Mouse (Mus musculus) limb, embryonic 11.5 days (tissue): Measurements from ENCODE around the gene Gm28729. TPM values are rescaled to one million over a fixed set of nuclear protein-coding genes. Genes with fewer than 3 reads are reported as not detected.

ENCODE experiments used
- ATAC-seq: fragments of 200-750 bp; cut with Nextera tagmentation; 2 replicates; pipeline ENCODE4 v1.8.0; 2017; ENCODE audit warnings: low read depth; ENCODE audit not compliant: insufficient number of reproducible peaks, low FRiP score, low TSS enrichment
- DNase-seq: peaks from one replicate; pipeline ENCODE4 v3.0.0-alpha.2; 2015; ENCODE audit warnings: low spot score
- H3K27ac ChIP-seq: fragments of 300-500 bp; sonication (generic); replicated peaks from 2 replicates; pipeline ENCODE4 v1.5.1; 2014; ENCODE audit warnings: low read depth, mild to moderate bottlenecking, low read length
- H3K27me3 ChIP-seq: fragments of 300-500 bp; sonication (generic); 2 replicates; pipeline ENCODE4 v1.6.1; 2014; ENCODE audit warnings: mild to moderate bottlenecking, low read length, mixed read lengths; ENCODE audit not compliant: control insufficient read depth, insufficient read depth
- H3K36me3 ChIP-seq: fragments of 300-500 bp; sonication (generic); 2 replicates; pipeline ENCODE4 v1.6.1; 2014; ENCODE audit warnings: mild to moderate bottlenecking, low read length, moderate library complexity, mixed read lengths; ENCODE audit not compliant: control insufficient read depth, insufficient read depth
- H3K4me1 ChIP-seq: fragments of 300-500 bp; sonication (generic); 2 replicates; pipeline ENCODE4 v1.6.1; 2014; ENCODE audit warnings: low read length, mixed read lengths; ENCODE audit not compliant: control insufficient read depth, insufficient read depth
- H3K4me2 ChIP-seq: fragments of 300-500 bp; sonication (generic); 2 replicates; pipeline ENCODE4 v1.6.1; 2014; ENCODE audit warnings: low read depth, mild to moderate bottlenecking, moderate library complexity; ENCODE audit not compliant: severe bottlenecking
- H3K4me3 ChIP-seq: fragments of 300-500 bp; sonication (generic); 2 replicates; pipeline ENCODE4 v1.5.1; 2014; ENCODE audit warnings: low read depth, low read length
- H3K9ac ChIP-seq: fragments of 300-500 bp; sonication (generic); 2 replicates; pipeline ENCODE4 v1.6.1; 2014; ENCODE audit warnings: mild to moderate bottlenecking, low read length
- H3K9me3 ChIP-seq: fragments of 300-500 bp; sonication (generic); 2 replicates; pipeline ENCODE4 v1.6.1; 2016; ENCODE audit warnings: low read length; ENCODE audit not compliant: control insufficient read depth
- WGBS: fragments of 180-500 bp; shearing (Covaris S2); extraction: QIAGEN DNeasy Blood & Tissue Kit; methylation state at CpG from one replicate; pipeline ENCODE4 v1.1.7; 2014; 5-methylcytosine and 5-hydroxymethylcytosine counted together
- polyA plus RNA-seq: library from polyadenylated mRNA; unstranded; fragments of >200 nt; fragmentation: Nextera tagmentation; extraction: Ambion mirVana; gene quantifications from 2 replicates; pipeline ENCODE4 v1.2.1, GENCODE M21; 2014

The Gm28729 gene
- polyA plus RNA-seq, 1 experiment from 2014 or later = not detected

DNA sequence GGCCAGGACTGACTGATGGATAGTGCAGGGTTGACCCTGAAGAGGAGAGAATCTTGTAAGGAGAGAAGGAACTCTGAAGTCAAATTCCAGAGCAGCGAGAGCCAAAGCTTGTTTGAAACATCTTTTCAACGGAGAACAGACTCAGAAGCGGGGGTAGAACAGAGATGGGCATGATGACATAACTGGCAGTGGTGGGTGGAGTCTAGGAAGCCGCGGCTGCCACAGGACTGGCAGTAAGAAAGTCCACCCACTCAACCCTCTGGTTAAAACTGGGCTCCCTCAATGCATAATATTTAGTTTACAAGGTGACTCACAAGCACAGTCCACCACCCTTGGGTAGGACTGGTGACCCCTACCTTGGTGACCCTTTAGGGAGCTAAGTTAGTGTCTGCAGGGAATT, 9.3 kb downstream of the Gm28729 start:
- 0 out of 2 replicates have a peak, but pooled peaks cover 2% of the 10 kb centered on the region for H3K4me1 ChIP-seq
- DNase-seq = no peak
- WGBS = 89% methylated on average over 5 of the region's 5 CpGs
- no peak overlapping the region for H3K9ac ChIP-seq
- H3K27ac ChIP-seq = no peak overlapping the region
- ATAC-seq = no peak
- H3K27me3 ChIP-seq = no peaks in the 10 kb centered on the region
- H3K4me2 ChIP-seq = no peak overlapping the region
- H3K9me3 ChIP-seq = no peaks in the 10 kb centered on the region
- H3K4me3 ChIP-seq = no peak overlapping the region
- H3K36me3 ChIP-seq = no peaks in the 10 kb centered on the region

- ATAC-seq (no peak), DNase-seq (no peak)
- Histone ChIP-seq H3K9me3 (no peaks in the 10 kb centered on the region), H3K36me3 (no peaks in the 10 kb centered on the region), H3K4me1 (0 out of 2 replicates have a peak, but pooled peaks cover 2% of the 10 kb centered on the region), H3K27me3 (no peaks in the 10 kb centered on the region), H3K4me2 (no peak overlapping the region), H3K9ac (no peak overlapping the region), H3K27ac (no peak overlapping the region), H3K4me3 (no peak overlapping the region)
- WGBS = 86% methylated on average over 5 of the region's 5 CpGs
Observed at GRCm38 (mm10) chr9:96514278-96514677, 10.8 kb downstream of the Gm28729 start.

GRCm38 (mm10) chr9:96506011-96506498, 19.0 kb downstream of the Gm28729 start:
- Histone ChIP-seq H3K27ac (0 out of 2 replicates have a peak overlapping the region, but pooled peaks have one; percentile 43), H3K4me1 (peaks cover 14% of the 10 kb centered on the region), H3K9ac (peak overlapping the region; percentile 30; the same call in 1 of the 2 replicates), H3K27me3 (no peaks in the 10 kb centered on the region), H3K9me3 (no peaks in the 10 kb centered on the region), H3K4me2 (peak overlapping the region; percentile 12; the same call in 1 of the 2 replicates), H3K4me3 (no peak overlapping the region), H3K36me3 (no peaks in the 10 kb centered on the region)
- WGBS = 29% methylated on average over 10 of the region's 10 CpGs
- peak; percentile 69 for DNase-seq
- ATAC-seq = peak; percentile 74; the same call in 1 of the 2 replicates

GRCm38 (mm10) chr9:96505156-96505555, 19.9 kb downstream of the Gm28729 start:
- ATAC-seq (no peak), DNase-seq (no peak)
- 91% methylated on average over 4 of the region's 4 CpGs for WGBS
- peaks cover 14% of the 10 kb centered on the region for H3K4me1 ChIP-seq
- H3K9me3 ChIP-seq = no peaks in the 10 kb centered on the region
- no peaks in the 10 kb centered on the region for H3K27me3 ChIP-seq
- no peaks in the 10 kb centered on the region for H3K36me3 ChIP-seq
- no peak overlapping the region for H3K4me3 ChIP-seq
- H3K9ac ChIP-seq = no peak overlapping the region
- no peak overlapping the region for H3K27ac ChIP-seq
- no peak overlapping the region for H3K4me2 ChIP-seq

DNA sequence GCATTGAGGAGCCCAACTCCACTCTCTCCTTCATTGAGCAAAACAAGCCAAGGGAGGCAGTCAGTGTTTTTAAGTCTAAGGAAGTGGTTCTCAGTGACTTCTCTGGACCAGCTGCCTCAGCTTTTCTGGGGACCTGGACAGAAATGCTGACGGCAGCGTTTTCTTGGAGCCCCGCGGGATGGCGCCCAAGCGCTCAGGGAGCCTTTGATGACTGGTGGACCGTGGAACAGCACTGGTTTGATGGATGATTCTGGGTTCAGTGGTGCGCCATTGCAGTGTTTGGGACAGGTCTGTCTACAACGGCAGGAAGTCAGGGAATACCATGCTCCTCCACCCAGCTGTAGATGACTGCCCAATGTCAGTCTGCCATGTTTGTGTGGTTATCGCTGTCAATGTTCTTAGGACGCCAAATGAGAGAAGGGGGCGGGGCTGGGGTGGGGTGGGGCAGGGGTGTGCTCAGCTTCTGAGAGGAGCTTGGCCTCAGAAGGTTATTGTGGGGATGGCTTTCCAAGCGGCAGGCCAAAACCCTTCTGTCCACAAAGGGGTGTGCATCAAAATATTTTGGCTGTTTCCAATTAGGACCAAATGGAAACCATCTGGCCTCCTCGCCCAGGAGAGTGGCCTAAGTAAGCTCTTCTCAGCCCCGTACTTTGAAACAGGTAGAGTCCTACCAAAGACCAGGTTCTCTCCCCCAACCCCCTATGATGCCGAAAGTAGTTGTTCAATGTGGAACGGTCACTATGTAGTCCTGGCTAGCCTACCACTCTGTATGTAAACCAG, 20.8 kb downstream of the Gm28729 start:
- ATAC-seq = no peak
- no peaks in the 10 kb centered on the region for H3K9me3 ChIP-seq
- H3K4me1 ChIP-seq = peaks cover 14% of the 10 kb centered on the region
- H3K4me2 ChIP-seq = no peak overlapping the region
- no peak overlapping the region for H3K4me3 ChIP-seq
- H3K36me3 ChIP-seq = no peaks in the 10 kb centered on the region
- DNase-seq = peak; percentile 63
- WGBS = 49% methylated on average over 17 of the region's 17 CpGs
- no peak overlapping the region for H3K27ac ChIP-seq
- H3K9ac ChIP-seq = no peak overlapping the region
- H3K27me3 ChIP-seq = no peaks in the 10 kb centered on the region

DNA sequence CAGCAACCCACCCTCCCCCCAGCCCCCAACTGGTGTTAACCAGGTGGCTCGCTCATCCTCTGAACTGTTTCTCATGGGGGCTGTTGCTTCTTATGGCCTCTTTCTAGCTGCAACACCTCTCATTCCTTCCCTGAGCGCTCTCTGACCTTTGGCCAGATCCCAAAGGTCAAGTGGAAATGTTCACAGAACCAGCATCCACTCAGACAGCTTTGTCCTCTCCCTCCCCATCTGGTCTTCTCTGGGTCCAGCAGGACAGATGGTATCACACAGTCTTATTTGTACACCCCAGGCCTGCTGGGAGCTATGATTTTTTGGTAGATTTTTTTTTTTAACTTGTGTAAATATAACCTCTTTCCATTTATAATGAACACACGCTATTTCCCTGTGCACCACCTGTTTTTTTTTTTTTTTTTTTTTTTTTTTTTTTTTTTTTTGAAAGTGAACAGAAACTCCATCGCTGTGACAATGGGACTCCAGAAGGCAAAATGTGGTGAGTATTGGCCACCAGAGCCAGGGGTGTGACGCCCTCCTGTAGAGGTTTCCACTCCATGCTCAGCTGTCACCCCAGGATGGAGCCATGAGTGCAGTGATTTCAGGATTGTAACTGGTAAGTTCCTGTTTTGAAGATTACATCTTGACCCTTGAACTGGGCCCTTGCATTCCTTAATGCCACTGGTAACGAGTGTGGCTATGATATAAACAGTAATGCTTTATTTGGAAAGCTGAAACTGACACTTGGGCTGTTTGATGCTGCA, 22.0 kb downstream of the Gm28729 start:
- H3K4me3 ChIP-seq = no peak overlapping the region
- H3K27ac ChIP-seq = no peak overlapping the region
- no peak overlapping the region for H3K9ac ChIP-seq
- no peak overlapping the region for H3K4me2 ChIP-seq
- H3K9me3 ChIP-seq = no peaks in the 10 kb centered on the region
- peaks cover 14% of the 10 kb centered on the region for H3K4me1 ChIP-seq
- no peaks in the 10 kb centered on the region for H3K36me3 ChIP-seq
- WGBS = 81% methylated on average over 6 of the region's 6 CpGs
- DNase-seq (no peak), ATAC-seq (no peak)
- H3K27me3 ChIP-seq = no peaks in the 10 kb centered on the region

- H3K36me3 ChIP-seq = no peaks in the 10 kb centered on the region
- no peak for ATAC-seq
- H3K9ac ChIP-seq = no peak overlapping the region
- peaks cover 13% of the 10 kb centered on the region for H3K4me1 ChIP-seq
- no peaks in the 10 kb centered on the region for H3K9me3 ChIP-seq
- H3K4me3 ChIP-seq = no peak overlapping the region
- H3K27me3 ChIP-seq = no peaks in the 10 kb centered on the region
- WGBS = 80% methylated on average over 7 of the region's 7 CpGs
- H3K4me2 ChIP-seq = no peak overlapping the region
- H3K27ac ChIP-seq = no peak overlapping the region
- no peak for DNase-seq
Observed at GRCm38 (mm10) chr9:96501217-96501616, 23.8 kb downstream of the Gm28729 start.

GRCm38 (mm10) chr9:96493212-96493611, 31.9 kb downstream of the Gm28729 start:
- ATAC-seq = peak; percentile 86
- peaks cover 12% of the 10 kb centered on the region for H3K4me1 ChIP-seq
- H3K9ac ChIP-seq = no peak overlapping the region
- no peaks in the 10 kb centered on the region for H3K36me3 ChIP-seq
- peak overlapping the region; percentile 50 for H3K27ac ChIP-seq
- no peaks in the 10 kb centered on the region for H3K9me3 ChIP-seq
- WGBS = 4% methylated on average over 3 of the region's 3 CpGs
- DNase-seq = peak; percentile 58
- no peak overlapping the region for H3K4me3 ChIP-seq
- peak overlapping the region; percentile 3; the same call in 1 of the 2 replicates for H3K4me2 ChIP-seq
- H3K27me3 ChIP-seq = no peaks in the 10 kb centered on the region
